Mouse (Mus musculus): Measurements from ENCODE around the gene Cdkn2c.

GRCm38 (mm10) chr4:109664091-109664490, 2.9 kb downstream of the Cdkn2c start:
- no peak for TF ChIP-seq CTCF (IDR thresholded peaks at IDR 0.05; ENCODE audit: control insufficient read depth, insufficient read depth, insufficient read length)
- TF ChIP-seq MYOD1 (IDR thresholded peaks at IDR 0.05; ENCODE audit: control insufficient read depth, insufficient read length, low read depth): no peak

All from C2C12 (cell line).